Comparison of ENCODE assay signal across 7 mouse cellular contexts in the genomic region with DNA sequence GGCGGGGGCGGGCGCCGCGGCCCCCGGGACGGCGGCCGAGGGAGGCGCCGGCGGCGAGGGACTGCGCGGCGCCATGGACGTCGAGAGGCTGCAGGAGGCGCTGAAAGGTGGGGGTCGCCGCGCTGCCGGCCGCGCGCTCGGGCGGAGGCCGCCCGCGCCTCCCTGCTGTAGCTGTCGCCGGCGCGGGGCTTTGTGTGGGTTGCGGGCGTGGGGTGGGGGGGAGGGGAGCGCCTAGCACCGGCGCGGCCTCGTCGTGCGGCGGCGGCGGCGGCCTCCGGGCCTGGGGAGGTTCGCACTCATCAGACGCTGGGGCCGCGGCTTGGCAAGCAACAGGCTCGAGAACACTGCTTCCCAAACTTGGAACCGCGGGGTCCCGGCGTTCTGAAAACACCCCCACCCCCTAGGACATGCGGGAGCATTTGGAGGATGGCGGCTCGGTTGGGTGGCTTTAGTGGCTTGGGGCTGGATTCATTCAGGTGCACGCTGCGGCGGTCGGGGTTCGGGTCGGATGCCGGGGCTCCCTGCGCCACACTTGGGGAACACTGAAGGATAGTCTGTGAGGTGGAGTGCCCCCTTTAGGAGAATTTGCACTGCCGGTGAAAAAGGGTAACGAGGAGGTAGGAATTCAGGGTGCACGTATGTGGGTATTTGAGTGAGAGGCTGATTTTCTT. TPM values are rescaled to one million over a fixed set of nuclear protein-coding genes. Genes with fewer than 3 reads are reported as not detected.
A peak's percentile ranks its signal among the peaks of the same experiment; 100 is the strongest.
DNase-seq lines count a peak whose midpoint lies in the region; ATAC-seq and TF ChIP-seq lines count a peak whose summit lies in the region.

No protein-coding gene starts in this region.

- H3K27me3 ChIP-seq in intestine, embryonic 16.5 days (replicated peaks; ENCODE audit: control insufficient read depth, insufficient read depth, low read length) = no peaks in the 10 kb centered on the region
- no peaks in the 10 kb centered on the region for H3K27me3 ChIP-seq in midbrain, embryonic 10.5 days (ENCODE audit: low read depth, poor library complexity, severe bottlenecking)
- H3K27me3 ChIP-seq in small intestine, adult 2 months (ENCODE audit: control insufficient read depth, insufficient read depth, low read length) = no peaks in the 10 kb centered on the region

- H3K9ac ChIP-seq in intestine, embryonic 16.5 days (ENCODE audit: low read depth, low read length) = peak overlapping the region; percentile 89

- peak overlapping the region; percentile 81 for H3K27ac ChIP-seq in intestine, embryonic 16.5 days (ENCODE audit: low read length)
- H3K27ac ChIP-seq in midbrain, embryonic 10.5 days (replicated peaks) = peak overlapping the region; percentile 97
- no peak overlapping the region; the same call in none of the 2 replicates for H3K27ac ChIP-seq in small intestine, adult 2 months (ENCODE audit: insufficient read depth, low read depth, low read length)

- peaks cover 13% of the 10 kb centered on the region; the same call in 1 of the 2 replicates for H3K36me3 ChIP-seq in intestine, embryonic 16.5 days (ENCODE audit: control insufficient read depth, insufficient read depth, low read length)
- peaks cover 43% of the 10 kb centered on the region for H3K36me3 ChIP-seq in midbrain, embryonic 10.5 days
- peaks cover 18% of the 10 kb centered on the region for H3K36me3 ChIP-seq in small intestine, adult 2 months (ENCODE audit: control insufficient read depth, insufficient read depth, low read length)

- TF ChIP-seq POLR2A in small intestine, adult 2 months (IDR thresholded peaks at IDR 0.05; ENCODE audit: low read depth, low read length) = no peak

- peak overlapping the region; percentile 67 for H3K4me2 ChIP-seq in intestine, embryonic 16.5 days (ENCODE audit: low read depth, low read length)

- WGBS in intestine, embryonic 16.5 days = under 1% methylated on average over 65 of the region's 72 CpGs
- WGBS in midbrain, embryonic 10.5 days = under 1% methylated on average over 60 of the region's 72 CpGs
- under 1% methylated on average over 68 of the region's 72 CpGs for WGBS in small intestine, adult 2 months

- ATAC-seq in intestine, embryonic 16.5 days = peak; percentile 87

- TF ChIP-seq CTCF in small intestine, adult 2 months (IDR thresholded peaks at IDR 0.05; ENCODE audit: extremely low read depth, insufficient read length, insufficient replicate concordance, low read depth, low read length) = peak; percentile 29; the same call in 1 of the 2 replicates

- intact Hi-C loops in gastrocnemius, postnatal 36 days (cut with DNase I) = no loop called here
- intact Hi-C loops in left cerebral cortex, postnatal 36 days (cut with DNase I) = loop anchor here (2.0 kb wide), 1 partner anchor 157 kb away; no protein-coding TSS in a partner anchor

- H3K9me3 ChIP-seq in intestine, embryonic 16.5 days (ENCODE audit: control insufficient read depth, low read length) = no peaks in the 10 kb centered on the region
- no peaks in the 10 kb centered on the region for H3K9me3 ChIP-seq in midbrain, embryonic 10.5 days (replicated peaks)

- H3K4me3 ChIP-seq in intestine, embryonic 16.5 days (ENCODE audit: low read length) = peak overlapping the region; percentile 89
- peak overlapping the region; percentile 87 for H3K4me3 ChIP-seq in midbrain, embryonic 10.5 days
- H3K4me3 ChIP-seq in small intestine, adult 2 months (ENCODE audit: low read depth, low read length) = peak overlapping the region; percentile 100

- H3K4me1 ChIP-seq in intestine, embryonic 16.5 days (ENCODE audit: control insufficient read depth, insufficient read depth, low read length) = peaks cover 14% of the 10 kb centered on the region
- H3K4me1 ChIP-seq in midbrain, embryonic 10.5 days = peaks cover 25% of the 10 kb centered on the region
- H3K4me1 ChIP-seq in small intestine, adult 2 months (ENCODE audit: control insufficient read depth, insufficient read depth, insufficient read length, low read length) = peaks cover 4% of the 10 kb centered on the region

- peak; percentile 40 for DNase-seq in adrenal gland, adult 8-10 months
- peak; percentile 19 for DNase-seq in embryo, embryonic 11.5 days (ENCODE audit: low read depth, low spot score)
- peak; percentile 20 to 38 for DNase-seq in gastrocnemius, postnatal 36 days
- peak; percentile 69 to 72 for DNase-seq in left cerebral cortex, postnatal 36 days (ENCODE audit: low spot score in 2 of 2)
- DNase-seq in midbrain, embryonic 10.5 days (ENCODE audit: low spot score) = peak; percentile 73

RNA-seq across cellular contexts. Expression of gene Ppp4r2, which starts 0.5 kb away (rescaled TPM):
- 10 to 100 TPM; 68.9 to 80.1 (median 73.1) TPM for total RNA-seq in adrenal gland, adult 8-10 months (2022)
- total RNA-seq in gastrocnemius, postnatal 36 days (2021) = 10 to 100 TPM; 48.2 to 51.3 TPM
- polyA plus RNA-seq in intestine, embryonic 16.5 days (2015; fragmentation: Nextera tagmentation; extraction: Ambion mirVana) = 8.1 and 8.7 TPM in 2 replicates
- total RNA-seq in left cerebral cortex, postnatal 36 days (2021) = 10 to 100 TPM; 62.6 to 70.0 TPM
- polyA plus RNA-seq in midbrain, embryonic 10.5 days (2016; fragmentation: Nextera tagmentation; extraction: Ambion mirVana) = 22.7 and 23.0 TPM in 2 replicates
- 4.5 and 8.3 TPM in 2 replicates for polyA plus RNA-seq in small intestine, adult 2 months (2012; rRNA removed)

Comparison
In these comparisons a context has a peak if more than half of its experiments do, and no peak if none do; other contexts are left out.
1. DNase-seq: peak in every context shown above with its lines; median percentile 73 in midbrain, embryonic 10.5 days; 70 in left cerebral cortex, postnatal 36 days; 40 in adrenal gland, adult 8-10 months; 29 in gastrocnemius, postnatal 36 days; 19 in embryo, embryonic 11.5 days.